Mouse (Mus musculus) liver, embryonic 14.5 days (tissue): Measurements from ENCODE around the gene Bcor. TPM values are rescaled to one million over a fixed set of nuclear protein-coding genes. Genes with fewer than 3 reads are reported as not detected.

Experiments
- ATAC-seq: fragments of 200-750 bp; cut with Nextera tagmentation; 2 replicates; pipeline ENCODE4 v1.8.0; 2017; ENCODE audit warnings: moderate number of reproducible peaks, mild to moderate bottlenecking, moderate library complexity; ENCODE audit not compliant: insufficient read depth
- DNase-seq, 3 experiments: peaks; one replicate each; pipeline ENCODE4 v3.0.0-alpha.2; 2012 to 2013; ENCODE audit warnings: low read depth in 3 of 3, low spot score in 3 of 3
- H3K27ac ChIP-seq: fragments of 300-500 bp; sonication (generic); 2 replicates; pipeline ENCODE4 v1.5.1; 2014; ENCODE audit warnings: moderate library complexity, mild to moderate bottlenecking, control low read depth, inconsistent platforms
- H3K27me3 ChIP-seq: fragments of 300-500 bp; sonication (generic); 2 replicates; pipeline ENCODE4 v1.6.1; 2014; ENCODE audit warnings: mild to moderate bottlenecking, low read length, moderate library complexity; ENCODE audit not compliant: control insufficient read depth, insufficient read depth
- H3K36me3 ChIP-seq: fragments of 300-500 bp; sonication (generic); replicated peaks from 2 replicates; pipeline ENCODE4 v1.6.1; 2014; ENCODE audit warnings: low read depth; ENCODE audit not compliant: control insufficient read depth, insufficient read depth
- H3K4me1 ChIP-seq, 2 experiments: fragments of 200-500 bp in 1 of 2; fragments of 300-500 bp in 1 of 2; sonication (generic) in 1 of 2; replicated peaks; 2 replicates each; pipeline ENCODE4 v1.6.1; 2012 to 2014; ENCODE audit warnings: antibody characterized with exemption in 1 of 2, inconsistent platforms in 1 of 2, low read length in 1 of 2; ENCODE audit not compliant: control insufficient read depth in 2 of 2, insufficient read depth in 2 of 2
- H3K4me2 ChIP-seq: fragments of 300-500 bp; sonication (generic); 2 replicates; pipeline ENCODE4 v1.6.1; 2014; ENCODE audit warnings: low read depth, mild to moderate bottlenecking, control low read depth, moderate library complexity
- H3K4me3 ChIP-seq, 2 experiments: fragments of 200-500 bp in 1 of 2; fragments of 300-500 bp in 1 of 2; sonication (generic) in 1 of 2; 2 replicates each; pipeline ENCODE4 v1.5.1; 2012 to 2014; ENCODE audit warnings: low read depth in 2 of 2, low read length in 2 of 2, mild to moderate bottlenecking in 2 of 2, control low read depth in 1 of 2, inconsistent platforms in 1 of 2, moderate library complexity in 1 of 2; ENCODE audit not compliant: insufficient read depth in 1 of 2
- H3K9ac ChIP-seq: fragments of 300-500 bp; sonication (generic); replicated peaks from 2 replicates; pipeline ENCODE4 v1.6.1; 2014; ENCODE audit warnings: mild to moderate bottlenecking, control low read depth, moderate library complexity
- H3K9me3 ChIP-seq: fragments of 300-500 bp; sonication (generic); 2 replicates; pipeline ENCODE4 v1.6.1; 2016; ENCODE audit warnings: low read length, mixed read lengths; ENCODE audit not compliant: control insufficient read depth
- CTCF ChIP-seq: IDR thresholded peaks from 2 replicates; pipeline ENCODE4 v1.5.1; 2016; ENCODE audit warnings: antibody characterized with exemption, low read depth, control low read depth
- EP300 ChIP-seq: IDR thresholded peaks from 2 replicates; pipeline ENCODE4 v1.6.1; 2016; ENCODE audit warnings: antibody characterized with exemption, low read depth
- WGBS: fragments of 180-500 bp; shearing (Covaris S2); extraction: QIAGEN DNeasy Blood & Tissue Kit; methylation state at CpG from one replicate; pipeline ENCODE4 v1.1.7; 2014; ENCODE audit not compliant: insufficient replicate concordance; 5-methylcytosine and 5-hydroxymethylcytosine counted together
- polyA plus RNA-seq, 2 experiments: library from polyadenylated mRNA; depleted of rRNA in 1 of 2; stranded (reverse) in 1 of 2; unstranded in 1 of 2; fragments of >200 nt; fragmentation: Nextera tagmentation in 1 of 2; extraction: Ambion mirVana in 1 of 2; gene quantifications; 2 replicates each; pipeline versions ENCODE4 v1.2.1 to v1.2.3; 2012 to 2014

The Bcor gene
- polyA plus RNA-seq, 2 experiments = 4.6 to 4.7 TPM

DNA sequence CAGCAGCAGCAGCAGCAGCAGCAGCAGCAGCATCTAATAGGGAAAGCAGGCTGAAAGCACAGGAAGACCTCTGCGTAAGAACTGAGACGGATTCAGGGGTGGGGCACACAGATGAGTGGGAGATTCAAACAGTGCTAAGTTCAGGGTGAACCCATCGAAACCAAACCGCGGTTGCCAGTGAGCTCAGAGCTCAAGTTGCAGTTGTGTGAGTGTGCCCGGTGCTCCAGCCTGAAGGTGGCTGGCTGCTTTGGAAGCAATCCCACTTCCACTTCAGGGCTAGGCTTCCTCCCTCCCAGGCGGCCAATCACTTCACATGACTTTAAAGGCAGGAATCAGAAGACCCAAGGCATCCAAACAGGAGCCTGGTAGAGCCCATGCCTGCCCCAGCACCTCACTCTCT is 44.0 kb downstream of the Bcor start:
- ATAC-seq (no peak), DNase-seq (no peak)
- no peak overlapping the region for H3K9ac ChIP-seq
- TF ChIP-seq CTCF = no peak
- no peak for TF ChIP-seq EP300
- peaks cover 0 to 5% of the 10 kb centered on the region in 2 experiments; a peak in 1 of 4 replicates for H3K4me1 ChIP-seq
- H3K36me3 ChIP-seq = no peaks in the 10 kb centered on the region
- no peak overlapping the region for H3K4me3 ChIP-seq
- WGBS = 40% methylated on average over 7 of the region's 7 CpGs
- no peaks in the 10 kb centered on the region for H3K9me3 ChIP-seq
- H3K4me2 ChIP-seq = no peak overlapping the region
- no peaks in the 10 kb centered on the region for H3K27me3 ChIP-seq
- H3K27ac ChIP-seq = no peak overlapping the region

DNA sequence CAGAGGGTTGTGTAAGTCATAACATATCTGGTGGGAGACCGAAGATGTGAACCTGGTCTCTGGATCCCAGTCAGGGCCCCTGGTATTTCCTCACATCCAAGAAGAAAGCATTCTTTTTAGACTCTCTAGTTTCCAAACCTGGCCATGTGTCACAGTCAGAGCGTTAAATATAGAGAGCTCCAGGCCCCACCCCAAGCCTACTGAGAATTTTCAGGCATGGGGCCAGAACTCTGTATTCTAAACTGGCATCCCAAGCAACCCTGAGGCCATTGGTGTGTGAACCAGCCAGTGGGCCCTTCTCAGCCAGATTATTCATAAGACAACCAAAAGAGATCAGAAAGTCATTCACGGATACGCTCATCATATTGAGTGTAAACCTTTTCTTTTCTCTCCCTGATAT is 48.0 kb downstream of the Bcor start:
- Histone ChIP-seq H3K4me2 (no peak overlapping the region), H3K9ac (no peak overlapping the region), H3K9me3 (no peaks in the 10 kb centered on the region), H3K4me3 (no peak overlapping the region), H3K4me1 (no peaks in the 10 kb centered on the region), H3K27me3 (no peaks in the 10 kb centered on the region), H3K27ac (no peak overlapping the region), H3K36me3 (no peaks in the 10 kb centered on the region)
- ATAC-seq (no peak), DNase-seq (no peak)
- TF ChIP-seq CTCF (no peak), EP300 (no peak)
- 71% methylated on average over 4 of the region's 4 CpGs for WGBS

DNA sequence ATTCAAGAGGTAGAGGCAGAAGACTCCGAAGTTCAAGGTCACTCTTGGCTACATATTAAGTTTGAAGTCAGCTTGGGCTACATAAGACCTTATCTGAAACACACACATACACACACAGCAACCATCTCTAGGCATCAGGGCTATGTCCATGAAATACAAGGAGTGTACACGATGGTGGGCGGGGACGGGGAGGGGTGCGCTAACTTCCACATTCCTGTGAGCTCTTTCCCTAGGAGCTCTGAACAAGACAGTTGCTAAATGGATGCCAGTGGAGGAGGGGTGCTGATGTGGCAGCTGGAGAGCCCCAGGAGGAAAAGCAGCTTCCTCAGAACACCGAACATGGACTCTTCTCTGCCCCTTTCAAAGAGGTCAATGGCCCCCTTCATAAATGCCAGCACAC is 49.6 kb downstream of the Bcor start:
- Histone ChIP-seq H3K27ac (no peak overlapping the region), H3K27me3 (no peaks in the 10 kb centered on the region), H3K36me3 (no peaks in the 10 kb centered on the region), H3K4me1 (peaks cover 0 to 1% of the 10 kb centered on the region in 2 experiments; a peak in 1 of 4 replicates), H3K9me3 (no peaks in the 10 kb centered on the region), H3K4me3 (no peak overlapping the region), H3K9ac (no peak overlapping the region), H3K4me2 (no peak overlapping the region)
- no peak for ATAC-seq
- no peak for TF ChIP-seq CTCF
- TF ChIP-seq EP300 = no peak
- DNase-seq = no peak
- 72% methylated on average over 6 of the region's 6 CpGs for WGBS

DNA sequence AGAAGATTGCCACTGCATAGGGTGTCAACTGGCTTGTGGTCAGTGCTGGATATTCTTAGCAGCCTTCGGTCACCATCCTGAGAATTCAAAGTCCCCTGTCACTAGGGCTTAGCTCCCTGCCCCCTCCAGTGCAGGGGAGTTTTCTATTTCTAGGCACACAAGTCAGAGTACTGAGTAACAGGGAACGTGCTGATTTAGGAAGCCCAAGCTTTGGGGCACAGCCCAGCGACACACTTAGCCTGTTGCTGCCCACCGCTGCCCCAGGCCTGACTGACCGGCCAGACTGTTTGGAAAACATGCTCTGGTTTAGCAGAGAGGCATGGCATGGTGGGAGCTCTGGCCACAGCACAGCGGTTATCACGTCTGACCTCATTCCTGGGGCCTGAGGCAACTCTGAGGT is 54.8 kb downstream of the Bcor start:
- TF ChIP-seq CTCF (no peak), EP300 (no peak)
- ATAC-seq = no peak
- DNase-seq = no peak

DNA sequence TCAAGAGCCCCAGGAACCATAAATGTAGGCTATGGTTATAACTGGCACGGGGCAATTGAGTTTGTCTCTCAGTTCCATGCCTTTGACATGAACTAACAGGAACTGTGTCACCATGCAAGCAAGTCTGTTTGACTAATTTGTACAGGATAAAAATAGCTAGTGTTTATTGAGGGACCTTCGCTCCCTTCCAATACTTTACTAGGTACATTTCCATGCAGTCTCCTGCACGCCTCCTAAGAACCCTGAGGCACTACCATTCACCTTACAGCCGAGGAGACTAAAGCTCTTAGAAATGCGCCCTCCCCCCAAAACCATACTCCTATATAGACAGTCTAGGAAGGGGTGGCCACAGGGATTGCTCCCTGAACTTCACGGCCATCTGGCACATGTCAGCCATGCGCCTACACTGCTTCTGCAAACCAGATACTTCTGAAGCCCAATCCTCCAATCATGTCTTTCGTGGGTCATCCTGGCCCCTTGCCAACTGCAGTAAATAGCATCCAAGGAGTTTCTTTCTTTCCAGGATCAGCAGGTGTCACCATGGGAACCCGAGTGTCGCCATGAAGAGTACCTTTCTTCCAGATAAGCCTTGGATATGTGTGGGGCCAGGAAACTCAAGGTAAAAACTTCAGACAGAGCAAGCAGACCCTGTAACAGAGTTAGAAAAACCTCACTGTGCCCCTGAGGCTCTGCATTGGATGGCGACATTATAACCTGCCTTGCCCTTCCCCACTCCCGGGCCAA is 63.2 kb downstream of the Bcor start:
- H3K36me3 ChIP-seq = no peaks in the 10 kb centered on the region
- no peak overlapping the region for H3K9ac ChIP-seq
- H3K9me3 ChIP-seq = no peaks in the 10 kb centered on the region
- no peak overlapping the region for H3K4me3 ChIP-seq
- no peak for TF ChIP-seq CTCF
- TF ChIP-seq EP300 = no peak
- DNase-seq (no peak), ATAC-seq (no peak)
- no peak overlapping the region for H3K4me2 ChIP-seq
- no peaks in the 10 kb centered on the region for H3K4me1 ChIP-seq
- H3K27ac ChIP-seq = no peak overlapping the region
- peaks cover 23% of the 10 kb centered on the region for H3K27me3 ChIP-seq
- WGBS = 60% methylated on average over 12 of the region's 12 CpGs

More for the DNA sequence above, 54.8 kb downstream of the Bcor start:
- no peaks in the 10 kb centered on the region for H3K27me3 ChIP-seq
- no peak overlapping the region for H3K27ac ChIP-seq
- WGBS = 57% methylated on average over 7 of the region's 7 CpGs
- no peak overlapping the region for H3K4me2 ChIP-seq
- no peak overlapping the region for H3K9ac ChIP-seq
- no peaks in the 10 kb centered on the region for H3K36me3 ChIP-seq
- no peaks in the 10 kb centered on the region for H3K9me3 ChIP-seq
- H3K4me1 ChIP-seq = peaks cover 0 to 2% of the 10 kb centered on the region in 2 experiments; a peak in 1 of 4 replicates
- no peak overlapping the region for H3K4me3 ChIP-seq
